Mouse (Mus musculus) adrenal gland, postnatal 36 days (tissue): ENCODE measurements around the gene Gm11563. TPM values are rescaled to one million over a fixed set of nuclear protein-coding genes. Genes with fewer than 3 reads are reported as not detected.

Experiments
- total RNA-seq, 2 experiments: library from RNA; stranded (reverse); gene quantifications; 2 replicates each; pipeline ENCODE4 v1.2.3; 2021

Gm11563 gene
- total RNA-seq, 2 experiments from 2014 or later = not detected

Other genes starting within 250 kb of the Gm11563 start
- gene Krt12, start 236.7 kb downstream of the Gm11563 start, total RNA-seq = not detected
- under 1 TPM in 1 of 2 experiments, not detected in 1; 0.26 TPM for gene Krt20, start 220.8 kb downstream of the Gm11563 start, total RNA-seq
- under 1 TPM in 1 of 2 experiments, not detected in 1; 0.16 TPM for gene Krt23, start 165.8 kb downstream of the Gm11563 start, total RNA-seq
- gene Krt39, start 137.6 kb downstream of the Gm11563 start, total RNA-seq = not detected
- gene Krt40, start 115.8 kb downstream of the Gm11563 start, total RNA-seq = not detected
- gene Krtap3-3, start 108.1 kb downstream of the Gm11563 start, total RNA-seq = not detected
- gene Krtap3-2, start 102.1 kb downstream of the Gm11563 start, total RNA-seq = not detected
- gene Gm11939, start 99.5 kb downstream of the Gm11563 start, total RNA-seq = not detected
- gene Krtap3-1, start 92.3 kb downstream of the Gm11563 start, total RNA-seq = not detected
- not detected for gene Krtap1-5, start 77.9 kb downstream of the Gm11563 start, total RNA-seq
- not detected for gene Krtap1-4, start 75.3 kb downstream of the Gm11563 start, total RNA-seq
- gene Krtap1-3, start 67.6 kb downstream of the Gm11563 start, total RNA-seq = not detected
- not detected for gene Krtap9-3, start 60.9 kb downstream of the Gm11563 start, total RNA-seq
- not detected for gene Gm11938, start 55.7 kb downstream of the Gm11563 start, total RNA-seq
- not detected for gene Gm11937, start 48.8 kb downstream of the Gm11563 start, total RNA-seq
- not detected for gene Krtap2-4, start 44.1 kb downstream of the Gm11563 start, total RNA-seq
- not detected for gene Gm11562, start 38.5 kb downstream of the Gm11563 start, total RNA-seq
- not detected for gene Krtap4-1, start 30.7 kb downstream of the Gm11563 start, total RNA-seq
- not detected for gene Krtap4-2, start 23.9 kb downstream of the Gm11563 start, total RNA-seq
- gene Krtap4-7, start 14.9 kb downstream of the Gm11563 start, total RNA-seq = not detected
- gene Gm11555, start 8.7 kb downstream of the Gm11563 start, total RNA-seq = not detected
- gene Krtap4-6, start 7.0 kb upstream of the Gm11563 start, total RNA-seq = not detected
- gene Gm14190, start 31.8 kb upstream of the Gm11563 start, total RNA-seq = not detected
- not detected for gene Gm14180, start 75.3 kb upstream of the Gm11563 start, total RNA-seq
- not detected for gene Gm11595, start 114.0 kb upstream of the Gm11563 start, total RNA-seq
- not detected for gene Krtap4-8, start 121.7 kb upstream of the Gm11563 start, total RNA-seq
- not detected for gene Krtap4-9, start 126.2 kb upstream of the Gm11563 start, total RNA-seq
- not detected for gene Gm11596, start 134.5 kb upstream of the Gm11563 start, total RNA-seq
- not detected for gene Gm11569, start 140.0 kb upstream of the Gm11563 start, total RNA-seq
- not detected for gene Gm11554, start 145.5 kb upstream of the Gm11563 start, total RNA-seq
- not detected for gene Krtap4-13, start 150.9 kb upstream of the Gm11563 start, total RNA-seq
- gene Gm11564, start 156.7 kb upstream of the Gm11563 start, total RNA-seq = not detected
- gene 2300003K06Rik, start 179.1 kb upstream of the Gm11563 start, total RNA-seq = not detected
- not detected for gene Krtap4-16, start 192.6 kb upstream of the Gm11563 start, total RNA-seq
- not detected for gene Gm11568, start 199.0 kb upstream of the Gm11563 start, total RNA-seq
- not detected for gene Gm11559, start 205.5 kb upstream of the Gm11563 start, total RNA-seq
- gene Krtap9-1, start 214.4 kb upstream of the Gm11563 start, total RNA-seq = not detected
- gene Gm11567, start 220.2 kb upstream of the Gm11563 start, total RNA-seq = not detected
- not detected for gene Krtap31-1, start 249.0 kb upstream of the Gm11563 start, total RNA-seq